Mouse (Mus musculus): ENCODE results near the gene Mmp7.

- TF ChIP-seq POLR2A (IDR thresholded peaks at IDR 0.05; ENCODE audit: insufficient read length, low read depth) (no peak), USF1 (IDR thresholded peaks at IDR 0.05; ENCODE audit: low read depth) (no peak), TCF3 (IDR thresholded peaks at IDR 0.05; ENCODE audit: insufficient read length, low read depth) (no peak), TCF12 (IDR thresholded peaks at IDR 0.05; ENCODE audit: insufficient read depth, poor library complexity, severe bottlenecking) (no peak), MAX (IDR thresholded peaks at IDR 0.05; ENCODE audit: low read depth) (no peak), POLR2AphosphoS2 (IDR thresholded peaks at IDR 0.05; ENCODE audit: insufficient read length, low read depth) (no peak), MYOG (IDR thresholded peaks at IDR 0.05; ENCODE audit: control insufficient read depth in 1 of 3, insufficient read depth in 1 of 3, insufficient read length in 2 of 3, low read depth in 2 of 3) (no peak), CEBPB (IDR thresholded peaks at IDR 0.05; ENCODE audit: insufficient read depth, poor library complexity, severe bottlenecking) (no peak), MYOD1 (IDR thresholded peaks at IDR 0.05; ENCODE audit: control insufficient read depth in 1 of 3, insufficient read length in 2 of 3, low read depth in 2 of 3) (no peak), SRF (IDR thresholded peaks at IDR 0.05; ENCODE audit: control insufficient read depth, insufficient read length, low read depth) (no peak), REST (IDR thresholded peaks at IDR 0.05; ENCODE audit: insufficient read depth, insufficient read length) (no peak)
These were observed 30.5 kb upstream of the Mmp7 start for GRCm38 (mm10) chr9:7661371-7661770.
